ENCODE assay signal across 8 mouse cellular contexts in genomic region chr2:51436590-51436989, GRCm38 (mm10).
A peak's percentile ranks its signal among the peaks of the same experiment; 100 is the strongest.
DNase-seq lines count a peak whose midpoint lies in the region; ATAC-seq and TF ChIP-seq lines count a peak whose summit lies in the region.

No protein-coding gene starts in this region.

- no peaks in the 10 kb centered on the region for H3K36me3 ChIP-seq in hindbrain, postnatal 0 days (ENCODE audit: insufficient read depth, low read length)
- no peaks in the 10 kb centered on the region for H3K36me3 ChIP-seq in hindbrain, embryonic 16.5 days (ENCODE audit: control insufficient read depth, insufficient read depth, low read length)
- H3K36me3 ChIP-seq in heart, embryonic 11.5 days (ENCODE audit: control insufficient read depth, insufficient read depth, low read length): no peaks in the 10 kb centered on the region

- no peaks in the 10 kb centered on the region for H3K27me3 ChIP-seq in hindbrain, postnatal 0 days (ENCODE audit: insufficient read depth, low read length)
- H3K27me3 ChIP-seq in hindbrain, embryonic 16.5 days (replicated peaks; ENCODE audit: control insufficient read depth, insufficient read depth, low read length): no peaks in the 10 kb centered on the region
- no peaks in the 10 kb centered on the region for H3K27me3 ChIP-seq in heart, embryonic 11.5 days (ENCODE audit: control insufficient read depth, insufficient read depth, low read length)

- DNase-seq in hindbrain, postnatal 0 days (ENCODE audit: low spot score): peak; percentile 38
- DNase-seq in A20 (ENCODE audit: low read depth, low spot score) (peak; percentile 14), R1 (ENCODE audit: low read depth, low spot score) (peak; percentile 84)
- peak; percentile 51 to 56 for DNase-seq in kidney, postnatal 4 days
- peak; percentile 27 for DNase-seq in testis, postnatal 14 days (ENCODE audit: low spot score)
- no peak for DNase-seq in layer of hippocampus, adult 8-10 months (ENCODE audit: low spot score in 2 of 2)

- H3K9me3 ChIP-seq in hindbrain, postnatal 0 days (ENCODE audit: low read length): no peaks in the 10 kb centered on the region
- H3K9me3 ChIP-seq in hindbrain, embryonic 16.5 days (ENCODE audit: control insufficient read depth, low read length): no peaks in the 10 kb centered on the region
- no peaks in the 10 kb centered on the region for H3K9me3 ChIP-seq in heart, embryonic 11.5 days (replicated peaks; ENCODE audit: control insufficient read depth, low read length)

- H3K4me2 ChIP-seq in hindbrain, postnatal 0 days (ENCODE audit: low read depth, low read length): no peak overlapping the region
- no peak overlapping the region for H3K4me2 ChIP-seq in hindbrain, embryonic 16.5 days (ENCODE audit: low read length)
- no peak overlapping the region for H3K4me2 ChIP-seq in heart, embryonic 11.5 days

- 39% methylated on average over 3 of the region's 3 CpGs for WGBS in hindbrain, postnatal 0 days
- 42% methylated on average over 3 of the region's 3 CpGs for WGBS in hindbrain, embryonic 16.5 days
- 38% methylated on average over 3 of the region's 3 CpGs for WGBS in heart, embryonic 11.5 days (ENCODE audit: insufficient replicate concordance)

- no peak for ATAC-seq in hindbrain, postnatal 0 days
- ATAC-seq in hindbrain, embryonic 16.5 days: no peak
- ATAC-seq in heart, embryonic 11.5 days (replicated peaks; ENCODE audit: insufficient number of reproducible peaks, low FRiP score, low TSS enrichment): no peak

- no peak overlapping the region for H3K9ac ChIP-seq in hindbrain, postnatal 0 days (replicated peaks; ENCODE audit: low read length)
- H3K9ac ChIP-seq in hindbrain, embryonic 16.5 days (ENCODE audit: low read depth, low read length): no peak overlapping the region
- H3K9ac ChIP-seq in heart, embryonic 11.5 days (ENCODE audit: low read depth, low read length): no peak overlapping the region

- peak; percentile 61 for TF ChIP-seq CTCF in hindbrain, postnatal 0 days (IDR thresholded peaks at IDR 0.05; ENCODE audit: low read depth)

- no peak overlapping the region for H3K27ac ChIP-seq in hindbrain, postnatal 0 days
- H3K27ac ChIP-seq in hindbrain, embryonic 16.5 days (ENCODE audit: low read depth, low read length): no peak overlapping the region
- no peak overlapping the region for H3K27ac ChIP-seq in heart, embryonic 11.5 days (ENCODE audit: low read depth, low read length)

- H3K4me1 ChIP-seq in hindbrain, postnatal 0 days (ENCODE audit: insufficient read depth, low read length): no peaks in the 10 kb centered on the region
- no peaks in the 10 kb centered on the region for H3K4me1 ChIP-seq in hindbrain, embryonic 16.5 days (ENCODE audit: control insufficient read depth, insufficient read depth, low read depth, low read length)
- H3K4me1 ChIP-seq in heart, embryonic 11.5 days (ENCODE audit: control insufficient read depth, insufficient read depth, low read length): no peaks in the 10 kb centered on the region; the same call in 1 of the 2 replicates

- H3K4me3 ChIP-seq in hindbrain, postnatal 0 days (ENCODE audit: low read length): no peak overlapping the region
- H3K4me3 ChIP-seq in hindbrain, embryonic 16.5 days (ENCODE audit: low read length): no peak overlapping the region
- H3K4me3 ChIP-seq in heart, embryonic 11.5 days (ENCODE audit: low read depth, low read length): no peak overlapping the region

Comparison
In these comparisons a context has a peak if more than half of its experiments do, and no peak if none do; other contexts are left out.
1. DNase-seq: peak in hindbrain, postnatal 0 days (single experiment), A20 (single experiment), R1 (single experiment), kidney, postnatal 4 days (2 of 2) and testis, postnatal 14 days (single experiment); none in layer of hippocampus, adult 8-10 months (0 of 2).